Mouse (Mus musculus) A20 (cell line): ENCODE data around the gene Hoxc13.

ENCODE experiments used
- DNase-seq: peaks from one replicate; pipeline ENCODE4 v3.0.0-alpha.2; 2011; ENCODE audit warnings: low read depth, low spot score

The Hoxc13 gene

DNA sequence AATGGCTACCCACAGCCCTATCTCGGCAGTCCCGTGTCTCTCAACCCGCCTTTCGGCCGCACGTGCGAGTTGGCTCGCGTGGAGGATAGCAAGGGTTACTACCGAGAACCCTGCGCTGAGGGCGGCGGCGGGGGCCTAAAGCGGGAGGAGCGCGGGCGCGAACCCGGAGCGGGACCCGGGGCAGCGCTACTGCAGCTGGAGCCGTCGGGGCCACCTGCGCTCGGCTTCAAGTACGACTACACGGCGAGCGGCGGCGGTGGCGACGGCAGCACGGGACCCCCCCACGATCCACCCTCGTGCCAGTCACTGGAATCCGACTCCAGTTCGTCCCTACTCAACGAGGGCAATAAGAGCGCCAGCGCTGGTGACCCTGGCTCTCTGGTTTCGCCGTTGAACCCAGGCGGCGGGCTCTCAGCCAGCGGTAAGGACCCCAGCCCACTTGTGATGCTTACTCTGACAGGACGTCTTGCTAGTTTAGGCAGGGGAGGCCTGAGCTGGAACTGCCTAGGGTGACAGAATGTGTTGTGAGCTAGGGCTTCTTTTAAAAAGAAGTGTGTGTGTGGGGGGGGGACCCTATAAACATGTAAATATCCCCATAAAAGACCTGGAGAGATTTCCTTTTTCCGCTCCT is 16.2 kb downstream of the Hoxc13 start:
- no peak for DNase-seq

DNA sequence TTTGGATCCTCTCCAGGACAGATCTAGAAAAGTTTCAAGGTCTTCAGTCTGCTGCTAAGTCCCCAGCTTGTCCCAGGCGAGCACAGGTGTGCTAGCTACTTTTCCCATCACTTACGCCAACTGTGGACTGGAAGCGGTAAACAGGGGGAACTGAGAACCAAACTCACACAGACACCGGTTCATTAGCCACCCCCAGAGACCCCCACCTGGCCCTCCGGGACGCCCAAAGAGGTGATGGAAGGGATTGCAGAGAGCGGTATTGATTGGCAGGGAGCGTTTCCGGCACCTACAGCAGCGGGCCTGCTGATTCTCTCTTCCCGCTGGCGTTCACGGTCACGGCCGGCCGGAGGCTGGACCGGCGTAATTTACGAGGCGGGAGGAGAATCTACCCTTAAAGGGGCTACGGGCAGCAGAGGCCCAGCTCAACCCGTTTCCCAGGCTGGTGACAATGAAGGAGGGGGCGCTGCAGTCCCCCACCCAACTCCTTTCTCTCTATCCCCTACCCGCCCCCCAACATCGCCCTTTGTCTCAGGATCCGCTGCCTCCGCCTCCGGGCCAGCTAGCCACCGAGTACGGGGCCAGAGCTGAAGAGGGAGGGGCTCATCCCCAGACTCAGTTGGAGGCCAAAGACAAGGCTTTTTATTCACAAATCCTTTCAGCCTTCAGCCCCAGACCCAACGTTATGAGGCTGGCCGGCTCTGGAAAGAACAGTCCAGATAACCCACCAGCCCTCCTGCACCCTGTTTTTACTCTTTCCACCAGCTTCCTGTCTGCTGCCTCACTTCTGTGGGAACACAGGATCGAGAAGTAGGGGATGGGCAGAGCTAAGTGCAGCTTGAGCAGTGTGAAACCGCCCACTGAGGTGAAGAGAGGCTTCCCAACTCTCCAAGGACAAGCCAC is 18.6 kb downstream of the Hoxc13 start:
- no peak for DNase-seq

DNA sequence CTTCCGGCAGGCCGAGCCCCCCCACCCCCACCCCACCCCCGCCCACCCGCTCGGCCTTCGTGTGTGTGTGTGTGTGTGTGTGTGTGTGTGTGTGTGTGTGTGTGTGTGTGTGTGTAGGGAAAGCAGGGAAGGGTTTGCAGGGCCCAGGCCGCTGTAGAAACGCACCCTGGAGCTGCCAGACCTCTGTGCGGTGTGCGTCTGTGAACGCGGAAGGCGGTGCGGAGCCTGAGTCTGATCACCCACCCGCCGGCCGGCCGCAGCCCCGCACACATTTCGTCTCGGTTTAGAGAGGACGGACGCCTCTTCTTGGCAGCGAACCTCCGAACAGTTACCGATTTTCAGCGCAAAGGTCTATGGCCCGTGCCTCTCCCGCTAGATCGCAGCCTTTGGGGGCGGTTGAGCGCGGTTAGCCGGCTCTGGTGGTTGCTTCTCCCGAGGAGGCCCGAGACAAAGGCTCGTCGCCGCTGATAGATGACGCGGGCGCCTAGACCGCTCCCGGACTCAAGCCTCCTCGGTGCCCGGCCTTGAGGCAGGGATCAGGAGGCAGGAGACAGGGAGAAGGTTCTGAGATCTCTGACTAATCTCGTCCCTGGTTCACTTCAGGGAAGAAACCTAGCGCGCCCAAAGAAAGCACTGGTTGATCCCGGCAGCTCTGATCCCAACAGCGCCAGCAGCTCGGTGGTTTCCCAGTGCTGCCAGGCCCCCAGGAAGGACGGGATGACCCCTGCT is 22.0 kb downstream of the Hoxc13 start:
- DNase-seq: no peak

DNA sequence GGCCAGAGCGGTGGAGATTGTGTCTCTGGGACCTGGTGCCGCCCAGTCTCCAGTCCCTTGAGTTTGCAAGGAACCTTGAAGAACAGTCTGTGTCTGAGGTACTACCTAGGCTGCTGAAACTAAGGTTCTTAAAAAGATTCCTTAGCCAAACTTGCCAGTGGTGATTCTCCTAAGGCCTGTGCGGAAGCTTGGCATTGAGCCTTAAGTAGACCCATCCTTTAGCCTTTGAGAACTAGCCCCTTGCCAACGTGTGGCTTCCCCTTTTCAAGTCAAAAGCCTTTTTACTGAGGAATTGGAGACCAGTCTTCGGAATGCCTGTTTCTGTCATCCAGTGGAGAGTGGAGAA is 22.5 kb downstream of the Hoxc13 start:
- no peak for DNase-seq

DNA sequence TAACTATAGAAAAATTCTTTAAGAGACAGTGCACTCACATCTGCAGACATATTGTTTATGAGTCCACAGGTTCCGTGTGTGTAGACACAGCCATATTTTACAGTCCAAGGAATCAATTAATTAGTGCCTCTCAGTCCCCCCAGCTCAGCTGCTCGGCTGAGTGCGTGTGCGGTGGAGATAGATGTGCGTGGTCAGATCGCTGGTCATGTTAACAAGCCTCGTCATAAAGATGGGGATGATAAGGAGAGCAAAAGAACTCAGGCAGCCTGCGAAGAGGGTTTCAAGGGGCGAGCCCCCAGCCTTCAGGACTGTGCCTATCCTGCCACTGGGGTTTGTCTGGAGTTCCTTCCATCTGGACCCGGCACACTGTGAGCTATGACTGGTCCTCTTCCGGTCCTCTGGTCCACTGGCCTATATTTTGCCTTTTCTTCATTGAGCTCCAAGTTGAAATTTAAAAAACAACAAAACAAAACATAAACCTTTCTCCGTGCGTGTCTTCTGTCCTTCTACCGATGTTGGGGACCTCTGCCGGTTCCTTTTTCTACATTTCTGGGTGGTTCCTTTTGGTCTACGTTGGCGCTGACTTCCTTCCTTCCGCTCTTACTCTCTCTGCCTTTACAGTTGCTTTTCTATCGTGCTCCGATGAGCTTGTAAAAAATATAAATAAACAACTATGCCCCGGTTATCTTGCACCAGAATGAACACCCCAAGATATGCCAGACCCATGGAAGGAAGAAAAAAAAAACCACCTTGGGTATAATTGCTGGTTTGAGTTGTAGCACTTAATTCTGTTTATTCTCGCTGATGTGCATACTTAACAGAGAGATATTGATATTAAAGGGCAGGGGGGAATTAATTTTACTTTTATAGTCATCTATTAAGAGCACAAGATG is 24.5 kb downstream of the Hoxc13 start:
- DNase-seq: no peak

DNA sequence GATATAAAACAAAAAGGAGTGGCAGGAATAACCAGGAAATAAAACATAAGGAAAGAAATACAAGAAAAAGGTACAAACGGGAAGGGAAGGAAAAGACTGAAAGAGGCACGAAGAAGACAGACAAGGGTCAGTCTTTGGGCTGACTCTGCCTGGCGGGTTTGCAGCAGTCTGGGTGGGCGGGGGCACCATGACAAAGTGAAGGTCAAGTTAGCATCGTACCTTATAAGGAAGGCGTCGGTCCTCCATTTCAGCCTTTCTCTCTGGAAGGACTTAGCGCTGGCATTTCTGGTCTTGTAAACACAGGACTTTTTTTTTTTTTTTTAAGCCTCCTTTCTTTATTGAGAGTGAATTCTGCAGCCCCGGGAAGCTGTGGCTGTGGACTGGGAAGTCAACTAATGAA is 26.4 kb downstream of the Hoxc13 start:
- no peak for DNase-seq

DNA sequence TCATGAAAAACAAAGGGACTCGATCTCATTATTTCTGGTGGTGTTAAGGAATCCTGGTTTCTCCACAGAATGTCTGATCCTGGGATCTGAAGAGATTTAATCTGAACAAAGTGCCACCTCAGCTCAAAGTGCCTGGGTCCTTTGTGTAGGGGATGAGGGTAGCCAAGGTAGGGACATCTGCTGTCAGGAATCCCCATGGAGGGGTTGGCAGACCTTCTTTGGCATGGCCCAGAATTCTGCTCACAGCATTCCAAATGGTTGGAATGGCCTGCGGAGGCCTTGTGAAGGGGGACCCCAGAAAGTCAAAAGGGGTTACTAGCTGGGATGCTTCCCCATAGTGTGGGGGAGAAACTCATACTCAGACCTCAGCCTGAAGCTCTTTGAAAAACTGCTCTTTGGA is 27.9 kb downstream of the Hoxc13 start:
- DNase-seq: no peak

DNA sequence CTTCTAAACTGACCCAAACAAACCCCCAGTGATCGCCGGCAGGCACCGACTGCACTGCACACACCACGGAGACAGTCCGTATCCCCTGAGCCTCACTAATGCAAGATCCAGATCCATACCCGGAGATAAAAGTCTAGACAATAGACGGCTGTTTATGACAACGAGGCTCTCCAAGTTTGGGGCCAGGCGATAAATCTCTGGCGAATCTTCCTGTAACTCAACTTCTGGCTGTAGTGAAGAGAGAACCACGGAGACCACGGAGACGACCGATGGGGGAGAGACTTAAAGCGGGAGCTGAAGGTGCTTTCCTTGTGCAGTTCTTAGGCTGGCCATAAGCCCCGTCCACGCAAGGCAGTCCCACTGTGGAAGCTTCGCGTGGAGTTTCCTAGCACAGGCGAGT is 28.8 kb downstream of the Hoxc13 start:
- no peak for DNase-seq

DNA sequence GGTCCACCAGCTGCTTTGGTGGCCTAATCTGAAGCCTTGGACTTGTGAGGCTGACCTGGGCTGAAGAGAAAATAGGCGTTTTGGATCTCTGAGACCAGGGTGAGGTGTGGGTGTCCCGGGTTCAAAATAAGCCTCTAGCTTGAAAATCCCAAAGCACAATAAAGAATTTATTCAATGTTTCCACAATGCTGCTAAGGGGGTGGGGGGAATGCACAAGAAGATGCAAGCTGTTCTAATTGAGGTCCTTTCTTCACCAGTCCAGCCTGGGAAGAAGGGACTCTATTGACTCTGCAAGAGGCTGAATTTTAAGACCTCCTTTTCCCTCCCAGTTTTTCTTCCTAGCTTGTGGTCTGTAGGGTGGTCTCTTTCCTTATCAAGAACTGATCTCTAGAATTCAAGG is 30.0 kb downstream of the Hoxc13 start:
- DNase-seq: no peak

DNA sequence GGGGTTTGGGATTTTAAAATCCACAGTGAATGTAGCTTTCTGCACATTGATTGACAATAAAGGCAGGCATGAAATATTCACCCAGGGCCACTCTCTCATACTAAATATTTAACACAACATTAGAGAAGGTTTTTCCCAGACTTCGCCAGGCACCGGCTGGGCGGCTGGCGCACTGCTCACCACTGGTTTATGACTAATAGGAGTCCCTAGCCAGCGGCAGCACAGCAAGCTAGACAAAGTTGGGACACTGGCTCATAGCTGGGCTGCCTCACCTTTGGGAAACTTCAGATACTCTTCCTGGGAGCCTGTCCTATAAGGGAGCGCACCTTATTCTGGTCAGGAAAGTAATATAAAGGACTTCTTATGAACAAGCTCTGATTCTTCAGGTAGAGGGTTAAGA is 32.7 kb downstream of the Hoxc13 start:
- DNase-seq: no peak

DNA sequence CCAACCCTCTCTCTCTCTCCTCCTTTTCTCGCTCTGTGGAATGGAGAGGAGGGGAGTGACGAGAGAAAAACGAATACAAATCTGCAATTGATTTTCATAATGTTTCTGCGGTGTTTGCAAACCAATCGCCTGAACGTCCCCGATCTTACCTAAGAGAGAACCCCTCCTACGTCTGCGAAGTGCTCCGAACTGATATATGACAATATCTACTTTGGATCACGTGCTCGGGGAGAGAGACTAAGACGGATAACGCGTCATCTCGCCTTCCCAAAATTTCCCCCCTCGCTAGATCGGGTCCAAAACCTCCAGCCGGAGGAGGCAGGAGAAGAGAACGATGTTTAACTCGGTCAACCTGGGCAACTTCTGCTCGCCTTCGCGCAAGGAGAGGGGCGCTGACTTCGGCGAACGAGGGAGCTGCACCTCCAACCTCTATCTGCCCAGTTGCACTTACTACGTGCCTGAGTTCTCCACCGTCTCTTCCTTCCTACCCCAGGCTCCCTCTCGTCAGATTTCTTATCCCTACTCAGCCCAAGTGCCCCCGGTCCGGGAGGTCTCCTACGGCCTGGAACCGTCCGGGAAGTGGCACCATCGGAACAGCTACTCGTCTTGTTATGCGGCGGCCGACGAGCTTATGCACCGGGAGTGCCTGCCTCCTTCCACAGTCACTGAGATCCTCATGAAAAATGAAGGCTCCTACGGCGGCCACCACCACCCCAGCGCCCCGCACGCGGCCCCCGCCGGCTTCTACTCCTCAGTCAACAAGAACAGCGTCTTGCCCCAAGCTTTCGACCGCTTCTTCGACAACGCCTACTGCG is 33.5 kb downstream of the Hoxc13 start, which contains the start of gene Hoxc11:
Gene Hoxc11 (plus strand): TSS at position 236 of the 815 bp plus-strand sequence.
- DNase-seq: no peak

DNA sequence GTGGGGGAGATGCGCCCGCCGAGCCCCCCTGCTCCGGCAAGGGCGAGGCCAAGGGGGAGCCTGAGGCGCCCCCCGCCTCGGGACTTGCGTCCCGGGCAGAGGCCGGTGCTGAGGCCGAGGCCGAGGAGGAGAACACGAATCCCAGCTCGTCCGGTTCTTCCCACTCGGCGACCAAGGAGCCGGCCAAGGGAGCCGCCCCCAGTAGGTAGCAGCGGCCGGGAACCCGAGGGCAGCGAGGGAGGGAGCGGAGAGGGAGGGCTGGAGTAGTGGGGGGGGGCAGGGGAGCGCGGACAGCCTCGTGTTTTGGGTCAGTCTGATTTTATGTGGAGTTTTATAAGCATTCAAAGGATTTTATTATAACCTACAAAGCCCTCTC is 34.1 kb downstream of the Hoxc13 start:
- no peak for DNase-seq

DNA sequence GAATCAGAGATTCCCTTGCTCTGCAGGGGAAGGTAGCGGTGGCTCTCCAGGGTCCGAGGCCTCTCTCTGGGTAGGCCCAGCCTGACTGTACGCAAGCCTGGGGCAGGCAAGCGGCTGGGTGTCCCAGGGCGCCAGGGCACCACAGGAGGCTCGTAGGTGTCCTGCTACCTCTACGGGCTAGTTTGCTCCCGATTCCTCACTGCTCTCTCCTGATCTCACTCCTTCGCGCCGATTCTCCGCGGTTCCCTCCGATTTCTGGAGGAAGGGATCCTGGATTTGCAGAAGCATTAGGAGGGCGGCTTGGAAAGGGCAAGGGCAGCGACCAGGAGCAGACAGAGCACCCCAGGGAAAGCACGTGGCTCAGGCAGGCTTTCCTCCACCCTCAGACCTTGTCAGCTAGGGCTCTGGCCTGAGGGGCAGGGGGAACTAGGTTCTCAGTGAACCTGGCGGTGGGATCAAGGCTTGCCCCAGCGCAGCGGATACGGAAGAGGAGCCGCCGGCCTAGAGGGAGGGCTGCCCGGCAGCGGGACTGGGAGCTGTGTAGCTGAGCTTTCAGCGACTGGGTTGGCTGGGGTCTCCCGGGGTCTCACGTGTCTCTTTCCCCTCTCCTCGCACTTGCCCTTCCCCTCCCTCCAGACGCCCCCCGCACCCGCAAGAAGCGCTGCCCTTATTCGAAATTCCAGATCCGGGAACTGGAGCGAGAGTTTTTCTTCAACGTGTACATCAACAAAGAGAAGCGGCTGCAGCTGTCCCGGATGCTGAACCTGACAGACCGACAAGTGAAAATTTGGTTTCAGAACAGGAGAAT is 35.1 kb downstream of the Hoxc13 start:
- no peak for DNase-seq

DNA sequence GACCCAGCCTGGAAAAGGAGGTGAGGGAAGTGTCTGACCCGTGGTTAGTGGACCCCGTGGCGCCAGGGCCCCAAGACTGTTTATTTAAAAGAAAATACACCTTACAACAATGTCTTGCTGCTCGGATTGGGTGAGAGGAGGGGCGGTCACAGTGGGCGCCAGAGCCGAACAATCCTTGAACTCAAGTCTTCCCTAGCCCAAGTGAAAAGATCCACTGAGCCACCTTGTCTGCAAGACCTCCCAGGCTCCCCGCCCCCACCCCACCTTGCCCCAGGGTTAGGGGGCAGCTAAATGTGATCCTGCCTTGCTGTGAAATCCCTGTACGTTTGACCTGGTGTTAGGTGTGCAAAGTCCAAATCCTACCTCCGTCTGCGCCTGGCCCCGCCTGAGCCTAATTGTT is 36.0 kb downstream of the Hoxc13 start:
- no peak for DNase-seq

DNA sequence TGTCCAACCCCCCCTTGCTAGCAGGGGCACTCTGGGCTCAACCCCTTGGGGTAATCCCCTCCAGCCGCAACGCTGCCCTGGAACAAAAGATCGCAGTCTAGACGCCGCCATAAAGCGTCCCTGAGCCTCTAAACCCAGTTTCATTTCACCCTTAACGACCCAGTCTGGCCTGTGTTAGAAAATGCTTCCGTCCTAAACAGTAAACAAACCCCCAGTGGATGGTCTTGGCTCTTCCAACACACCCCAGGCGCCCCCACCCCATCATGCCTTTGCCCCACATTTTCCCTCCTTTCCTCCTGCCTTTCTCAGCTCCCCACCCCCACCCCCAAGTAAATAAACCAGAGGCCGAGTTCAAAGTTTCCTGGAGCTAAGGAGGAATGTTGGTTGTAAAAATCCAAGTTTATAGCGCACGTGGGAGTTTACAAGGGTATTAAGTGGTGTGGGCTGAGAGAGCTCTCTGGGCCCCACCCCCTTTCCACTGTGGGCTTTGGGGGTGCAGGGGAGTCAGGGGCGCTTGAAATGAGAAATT is 38.8 kb downstream of the Hoxc13 start:
- DNase-seq: no peak

DNA sequence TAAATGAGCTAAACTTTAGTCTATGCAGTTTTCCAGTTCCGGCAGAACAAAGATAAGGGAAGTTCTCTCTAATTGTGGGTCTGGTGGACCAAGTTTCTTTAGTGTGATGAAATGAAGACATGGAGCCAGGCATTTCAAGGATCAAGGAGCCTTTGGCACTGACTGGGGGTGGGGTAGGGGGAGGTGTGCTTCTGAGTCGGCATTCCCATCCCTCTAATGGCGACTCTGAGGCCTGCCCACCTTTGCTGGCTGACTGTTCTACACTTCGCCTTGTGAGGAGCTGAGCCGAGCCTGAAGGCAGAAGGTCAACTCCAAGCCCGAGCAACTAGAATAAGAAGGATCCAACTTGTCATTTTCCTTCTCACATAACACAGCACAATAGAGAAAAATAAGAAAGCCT is 40.8 kb downstream of the Hoxc13 start:
- DNase-seq: no peak

DNA sequence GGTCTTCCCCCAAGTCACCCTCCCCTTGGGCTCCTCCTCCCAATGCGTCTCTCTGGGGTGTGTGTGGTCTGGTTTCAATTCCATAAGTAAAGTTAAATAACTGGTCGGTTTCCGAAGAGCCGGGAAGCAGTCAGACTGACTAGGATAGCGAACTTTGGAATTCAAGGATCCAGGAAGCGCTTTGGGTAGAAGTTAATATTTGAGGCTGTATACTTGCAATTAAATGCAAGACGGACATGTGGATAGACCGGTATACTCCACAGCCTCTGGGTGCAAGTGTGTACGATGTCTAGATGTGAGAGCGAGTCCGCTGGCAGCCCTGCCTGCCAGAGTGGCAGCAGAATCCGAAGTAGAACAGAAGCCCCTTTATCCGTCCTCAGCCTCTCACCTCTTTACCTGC is 41.6 kb downstream of the Hoxc13 start:
- DNase-seq: no peak

DNA sequence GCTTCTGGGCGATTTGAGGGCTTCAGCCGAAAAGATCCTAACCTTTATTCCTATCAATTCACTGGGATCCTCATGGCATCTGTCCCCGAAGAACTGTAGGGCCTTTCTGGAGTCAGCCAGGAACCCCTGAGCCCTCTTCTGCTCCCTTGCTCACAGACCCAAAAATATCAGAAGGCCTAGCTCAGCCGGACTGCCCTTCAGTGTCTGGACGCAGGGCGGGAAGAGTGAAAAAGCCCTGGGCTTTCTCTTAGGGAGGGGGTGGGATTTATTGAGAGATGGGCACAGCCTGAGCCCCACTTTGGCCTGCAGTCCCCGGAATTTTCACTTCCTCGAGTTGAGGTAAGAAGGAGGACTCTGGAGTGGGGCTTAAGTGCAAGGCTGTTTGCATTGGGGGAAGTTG is 42.4 kb downstream of the Hoxc13 start:
- no peak for DNase-seq
